Mouse (Mus musculus) retina, postnatal 1 day (tissue): ENCODE results near the gene E4f1.
"Not testable (repeated sequence)": the region's sequence is repeated elsewhere in the genome, so short reads cannot be mapped to it uniquely, and the experiment has no call there.

ENCODE experiments used
- DNase-seq: peaks from one replicate; pipeline ENCODE4 v3.0.0-alpha.2; 2012

The E4f1 gene

DNA sequence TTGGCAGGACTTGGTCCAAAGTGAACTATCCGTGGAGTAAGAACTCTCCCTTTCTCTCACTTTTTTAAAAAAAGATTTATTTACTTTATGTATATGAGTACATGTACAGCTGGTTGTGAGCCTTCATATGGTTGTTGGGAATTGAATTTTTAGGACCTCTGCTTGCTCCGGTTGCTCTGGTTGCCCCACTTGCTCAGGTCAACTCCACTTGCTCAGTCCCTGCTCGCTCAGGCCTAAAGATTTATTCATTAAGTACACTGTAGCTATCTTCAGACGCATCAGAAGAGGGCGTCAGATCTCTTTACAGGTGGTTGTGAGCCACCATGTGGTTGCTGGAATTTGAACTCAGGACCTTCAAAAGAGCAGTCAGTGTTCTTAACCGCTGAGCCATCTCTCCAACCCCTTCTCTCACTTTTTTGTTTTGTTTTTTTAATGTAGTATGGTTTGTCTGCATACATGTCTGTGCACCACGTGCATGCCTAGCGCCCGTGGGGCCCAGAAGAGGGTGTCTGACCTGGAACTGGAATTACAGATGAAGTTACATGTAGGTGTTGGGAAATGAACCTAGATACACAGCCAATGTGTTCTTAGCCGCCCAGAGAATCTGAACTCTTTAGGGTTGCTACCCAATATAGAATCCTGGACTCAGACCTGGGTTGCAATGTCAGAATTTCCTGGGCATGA lies 14.4 kb downstream of the E4f1 start:
- DNase-seq, result not testable (repeated sequence)

DNA sequence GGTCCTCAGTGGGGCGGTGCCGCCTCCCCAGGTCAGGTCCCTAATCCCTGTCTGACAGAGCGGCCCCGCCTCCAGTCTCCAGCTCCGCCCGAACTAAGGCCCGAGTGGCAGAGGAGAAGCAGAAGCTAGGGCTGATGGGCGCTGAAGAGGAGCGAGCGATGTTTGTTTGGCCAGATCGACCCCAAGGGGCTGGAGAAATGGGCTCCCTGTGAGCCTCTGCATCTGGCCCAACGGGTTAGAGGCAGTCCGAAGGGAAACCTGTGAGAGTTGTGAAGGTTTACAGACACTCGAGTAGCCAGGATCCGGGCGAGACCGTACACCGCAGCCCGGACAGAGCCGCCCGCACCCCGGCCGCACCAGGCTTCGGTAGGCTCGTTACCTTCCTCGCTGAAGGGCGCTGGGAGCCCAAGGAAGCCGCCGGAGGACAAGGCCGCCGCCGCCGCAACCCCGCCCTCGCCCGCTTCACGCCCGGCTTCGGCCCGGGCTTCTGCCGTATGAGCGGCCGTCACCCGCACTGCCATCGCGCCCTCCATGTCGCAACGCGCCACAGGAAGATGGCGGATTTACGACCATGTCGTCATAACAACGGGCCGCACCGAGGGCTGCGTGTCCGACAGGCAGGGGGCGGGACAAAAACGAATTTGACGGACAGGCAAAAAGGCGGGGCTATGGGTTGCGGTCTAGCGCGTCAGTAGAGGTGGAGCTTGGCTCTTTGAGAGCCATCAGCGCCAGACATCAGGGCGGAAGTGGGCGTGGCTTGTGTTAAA lies 15.2 kb downstream of the E4f1 start:
- DNase-seq, result peak; percentile 100

GRCm38 (mm10) chr17:24454218-24454755 lies 15.8 kb downstream of the E4f1 start:
- no peak for DNase-seq

- DNase-seq, result no peak
These were observed 16.7 kb downstream of the E4f1 start for GRCm38 (mm10) chr17:24453372-24453771.

- DNase-seq, result no peak
These were observed 18.9 kb downstream of the E4f1 start for GRCm38 (mm10) chr17:24451220-24451619.

DNA sequence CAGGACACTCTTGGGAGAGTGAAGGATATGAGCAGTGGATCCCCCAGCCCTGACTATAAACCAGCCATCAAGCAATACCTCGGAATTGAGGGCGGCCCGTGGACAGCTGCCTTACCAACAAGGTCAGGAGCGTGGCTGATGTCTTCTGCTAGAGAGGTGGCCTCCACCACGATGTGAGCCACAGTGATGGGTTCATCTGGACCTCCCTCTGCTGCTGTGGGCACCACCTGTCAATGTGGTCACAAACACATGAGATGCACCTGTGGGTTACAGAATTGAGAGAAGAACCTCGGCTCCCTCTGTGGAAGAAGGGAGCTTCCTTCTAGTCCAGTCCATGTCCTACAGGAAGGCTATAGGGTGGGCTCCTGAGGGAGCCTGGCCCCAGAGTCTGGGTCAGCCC lies 20.6 kb downstream of the E4f1 start:
- DNase-seq, result no peak

GRCm38 (mm10) chr17:24446590-24446989 lies 23.5 kb downstream of the E4f1 start:
- DNase-seq, result no peak

- no peak for DNase-seq
These were observed 26.7 kb downstream of the E4f1 start for GRCm38 (mm10) chr17:24443409-24443808.

GRCm38 (mm10) chr17:24442632-24443155 lies 27.4 kb downstream of the E4f1 start, which contains the start of gene Dnase1l2:
Gene Dnase1l2 (minus strand): TSS chr17:24443105.
- no peak for DNase-seq

- DNase-seq, result no peak
These were observed 28.0 kb downstream of the E4f1 start for GRCm38 (mm10) chr17:24442107-24442506.

DNA sequence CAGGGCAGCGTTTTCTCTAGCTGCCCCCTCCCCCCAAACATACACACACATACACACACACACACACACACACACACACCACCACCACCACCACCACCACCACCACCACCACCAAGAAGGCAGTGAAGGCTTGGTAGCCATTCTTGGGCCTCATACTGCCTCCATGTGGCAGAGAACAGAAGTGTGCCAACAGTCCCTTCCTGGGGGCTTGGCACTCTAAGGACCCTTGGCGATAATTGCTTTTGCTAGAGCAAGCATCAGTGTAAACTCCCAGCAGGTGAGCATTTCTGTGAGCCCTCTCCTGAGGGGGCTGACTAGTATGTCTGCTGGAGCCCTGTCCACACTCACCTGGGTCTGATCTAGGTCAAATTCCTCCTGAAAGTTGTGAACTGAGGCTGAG lies 29.0 kb downstream of the E4f1 start:
- peak; percentile 46 for DNase-seq

DNA sequence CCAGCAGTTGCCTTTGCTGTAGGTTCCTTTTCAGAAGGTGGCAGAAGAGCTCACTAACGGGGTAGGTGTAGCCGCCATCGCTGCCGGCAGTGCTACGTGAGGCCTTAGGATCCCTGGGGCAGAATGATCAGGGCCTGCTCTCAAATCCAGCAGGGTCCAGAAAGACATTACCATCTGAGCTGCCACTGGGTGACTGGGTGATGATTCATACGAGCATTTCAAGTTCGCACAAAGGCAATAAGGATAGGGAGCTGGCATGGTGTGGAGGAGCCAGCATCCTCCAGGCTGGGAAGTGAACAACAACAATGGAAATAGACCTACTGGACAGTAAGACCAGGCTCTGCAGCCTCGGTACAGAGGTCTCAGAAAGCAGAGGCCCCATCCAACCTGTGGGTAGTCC lies 29.7 kb downstream of the E4f1 start:
- no peak for DNase-seq

DNA sequence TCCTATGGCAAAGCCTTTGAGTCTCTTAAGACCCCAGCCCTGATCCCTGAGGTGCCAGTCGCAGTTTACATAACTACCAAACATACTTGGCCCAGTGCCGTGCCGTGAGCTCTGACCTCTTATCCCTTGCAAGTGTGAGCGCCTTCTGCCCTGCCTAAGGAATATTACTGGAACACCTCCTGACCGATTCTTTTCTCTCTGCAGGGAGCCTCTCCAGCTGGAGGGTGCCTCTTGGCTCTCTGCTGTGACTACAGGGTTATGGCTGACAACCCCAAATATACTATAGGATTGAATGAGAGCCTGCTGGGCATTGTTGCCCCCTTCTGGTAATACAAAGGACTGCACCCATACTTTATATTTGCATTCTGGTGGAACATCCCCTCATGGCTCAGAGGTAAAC lies 33.1 kb downstream of the E4f1 start:
- DNase-seq, result peak; percentile 70

GRCm38 (mm10) chr17:24429201-24429983 lies 40.7 kb downstream of the E4f1 start:
- DNase-seq, result no peak

DNA sequence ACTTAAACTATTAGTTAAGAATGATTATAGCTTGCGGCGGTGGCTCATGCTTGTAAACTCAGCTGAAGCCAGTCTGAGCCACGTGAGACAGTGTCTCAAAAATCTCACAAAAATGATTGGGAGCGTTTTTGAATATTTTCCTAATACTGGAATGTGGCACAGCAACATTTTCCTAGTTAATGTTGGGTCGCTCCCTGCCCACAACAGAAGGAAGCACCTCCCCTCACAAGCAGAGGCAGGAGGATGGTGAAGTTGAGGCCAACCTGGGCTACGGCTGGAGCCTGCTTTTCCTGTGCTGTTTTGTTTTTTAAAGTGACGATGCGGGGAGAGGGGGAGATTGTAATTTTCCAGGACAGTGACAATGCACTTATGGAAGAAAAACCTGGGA lies 42.9 kb downstream of the E4f1 start:
- DNase-seq, result peak; percentile 37

- DNase-seq, result peak; percentile 97
These were observed 43.5 kb downstream of the E4f1 start, which contains the start of gene Eci1 for GRCm38 (mm10) chr17:24426471-24427169. Gene Eci1 (plus strand): TSS chr17:24426641.

- no peak for DNase-seq
These were observed 44.2 kb downstream of the E4f1 start for GRCm38 (mm10) chr17:24425905-24426304.

GRCm38 (mm10) chr17:24425326-24425725 lies 44.8 kb downstream of the E4f1 start:
- DNase-seq, result not testable (repeated sequence)

DNA sequence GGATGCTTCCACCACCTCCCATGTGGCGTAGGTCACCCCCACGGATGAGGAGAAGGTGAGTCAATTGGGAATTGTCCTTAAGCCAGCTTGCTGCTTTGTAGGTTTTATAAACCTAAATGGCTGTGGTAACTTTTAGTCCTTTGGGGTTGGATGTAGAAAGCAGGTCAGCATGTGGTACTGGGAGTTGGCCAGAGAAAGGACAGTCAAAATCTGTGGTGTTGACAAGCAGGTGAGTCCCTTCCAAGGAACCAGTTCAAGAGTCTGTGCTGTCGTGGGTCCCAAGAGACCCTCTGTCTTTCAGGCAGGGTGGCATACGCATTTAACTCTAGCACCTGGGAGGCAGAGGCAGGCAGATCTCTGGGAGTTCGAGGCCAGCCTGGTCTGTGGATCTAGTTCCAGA lies 45.6 kb downstream of the E4f1 start:
- DNase-seq, result no peak

DNA sequence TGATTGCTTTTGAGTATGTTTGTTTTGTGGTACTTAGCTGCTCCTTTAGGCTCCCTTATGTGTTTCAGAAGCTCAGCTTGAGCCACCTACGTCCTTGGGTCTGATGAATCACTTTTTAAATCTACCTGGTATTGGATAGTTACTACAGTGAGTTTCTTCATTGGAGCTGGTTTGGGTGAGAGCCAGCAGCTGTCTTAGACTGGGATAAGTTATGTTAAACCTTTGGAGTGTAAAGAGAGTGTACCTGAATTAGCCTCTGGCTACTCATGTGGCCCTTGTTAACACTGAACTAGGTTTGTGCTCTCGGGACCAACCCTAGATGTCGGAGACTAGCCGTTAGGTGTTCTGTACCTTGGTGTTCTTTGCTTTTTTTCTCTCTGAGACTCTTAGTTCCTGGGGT lies 47.0 kb downstream of the E4f1 start:
- DNase-seq, result no peak

GRCm38 (mm10) chr17:24416051-24416652 lies 54.0 kb downstream of the E4f1 start:
- no peak for DNase-seq

- no peak for DNase-seq
These were observed 55.1 kb downstream of the E4f1 start for GRCm38 (mm10) chr17:24415011-24415410.
